24 mouse cellular contexts compared by ENCODE assay signal in the genomic region with DNA sequence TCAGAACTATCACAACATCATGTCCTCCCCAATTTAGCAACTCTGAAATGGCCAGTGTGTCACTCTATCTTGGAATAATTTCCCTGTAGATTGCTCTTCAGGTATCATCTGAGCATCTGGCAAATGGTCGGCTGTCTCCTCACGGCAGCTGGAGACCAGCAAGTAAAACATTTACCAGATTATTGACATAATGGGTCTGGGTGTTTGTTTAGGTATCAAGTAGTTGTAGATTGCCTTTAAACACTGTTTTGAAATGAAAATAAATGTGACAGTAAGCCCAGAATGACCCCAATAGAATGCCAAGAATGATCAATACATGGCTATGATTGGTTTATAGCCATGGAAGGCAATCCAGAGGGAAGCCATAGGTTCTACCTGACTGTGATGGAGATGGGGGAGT. TPM values are rescaled to one million over a fixed set of nuclear protein-coding genes. Genes with fewer than 3 reads are reported as not detected.
DNase-seq lines count a peak whose midpoint lies in the region; ATAC-seq and TF ChIP-seq lines count a peak whose summit lies in the region.
"Had no signal": no experiment of that assay in that cellular context is flagged by ENCODE, and none has a peak within 500 bp of the region (broad histone marks: within the 10 kb centered on the region; RNA-seq: fewer than 3 reads in every experiment).

No protein-coding gene starts in this region.

- H3K27me3 ChIP-seq in liver, adult 2 months (ENCODE audit: control insufficient read depth, insufficient read depth, low read length), result peaks cover 29% of the 10 kb centered on the region
- H3K27me3 ChIP-seq in liver, embryonic 12.5 days (replicated peaks), result peaks cover 40% of the 10 kb centered on the region; the same call in 1 of the 2 replicates
- no peaks in the 10 kb centered on the region for H3K27me3 ChIP-seq in intestine, embryonic 14.5 days (replicated peaks; ENCODE audit: control insufficient read depth, insufficient read depth, low read length)
- H3K27me3 ChIP-seq in intestine, embryonic 16.5 days (replicated peaks; ENCODE audit: control insufficient read depth, insufficient read depth, low read length), result no peaks in the 10 kb centered on the region
- H3K27me3 ChIP-seq: CH12.LX; embryonic facial prominence, embryonic 12.5 days; forebrain, embryonic 13.5 days; Patski had no signal

- H3K9ac ChIP-seq in liver, adult 2 months (ENCODE audit: low read depth, low read length), result no peak overlapping the region
- H3K9ac ChIP-seq in liver, embryonic 12.5 days, result no peak overlapping the region
- no peak overlapping the region for H3K9ac ChIP-seq in intestine, embryonic 14.5 days (ENCODE audit: low read length)
- H3K9ac ChIP-seq in intestine, embryonic 16.5 days (ENCODE audit: low read depth, low read length), result no peak overlapping the region
- H3K9ac ChIP-seq: embryonic facial prominence, embryonic 12.5 days; forebrain, embryonic 13.5 days had no signal

- no peak overlapping the region for H3K4me2 ChIP-seq in liver, embryonic 12.5 days
- H3K4me2 ChIP-seq in intestine, embryonic 14.5 days (ENCODE audit: low read length), result no peak overlapping the region
- no peak overlapping the region for H3K4me2 ChIP-seq in intestine, embryonic 16.5 days (ENCODE audit: low read depth, low read length)
- H3K4me2 ChIP-seq: embryonic facial prominence, embryonic 12.5 days; forebrain, embryonic 13.5 days had no signal

- no peak for ATAC-seq in liver, embryonic 12.5 days
- ATAC-seq in intestine, embryonic 14.5 days (replicated peaks; ENCODE audit: low FRiP score, low TSS enrichment, low read depth), result 0 out of 2 replicates have a peak, but pooled peaks have one; percentile 32
- ATAC-seq in intestine, embryonic 16.5 days, result peak; percentile 63
- ATAC-seq: activated CD4-positive, CD25-positive, alpha-beta regulatory T cell, adult 4 months; CD4-positive, CD25-positive, alpha-beta regulatory T cell, adult 4 months; forebrain, embryonic 13.5 days; Patski had no signal

- H3K4me3 ChIP-seq in liver, adult 2 months (ENCODE audit: insufficient read depth, low read depth, low read length), result no peak overlapping the region
- H3K4me3 ChIP-seq in liver, embryonic 12.5 days, result no peak overlapping the region
- H3K4me3 ChIP-seq in intestine, embryonic 14.5 days (ENCODE audit: low read depth, low read length), result no peak overlapping the region
- H3K4me3 ChIP-seq in intestine, embryonic 16.5 days (ENCODE audit: low read length), result no peak overlapping the region
- H3K4me3 ChIP-seq: embryonic facial prominence, embryonic 10.5 days; embryonic facial prominence, embryonic 12.5 days; forebrain, embryonic 13.5 days had no signal

- no peak for TF ChIP-seq CTCF in liver, adult 2 months (IDR thresholded peaks at IDR 0.05; ENCODE audit: low read depth, low read length)

- no peaks in the 10 kb centered on the region for H3K9me3 ChIP-seq in liver, embryonic 12.5 days (replicated peaks)
- H3K9me3 ChIP-seq in intestine, embryonic 14.5 days (ENCODE audit: control insufficient read depth, low read length), result no peaks in the 10 kb centered on the region
- H3K9me3 ChIP-seq in intestine, embryonic 16.5 days (ENCODE audit: control insufficient read depth, low read length), result no peaks in the 10 kb centered on the region
- H3K9me3 ChIP-seq: embryonic facial prominence, embryonic 10.5 days; embryonic facial prominence, embryonic 12.5 days; forebrain, embryonic 13.5 days had no signal

- H3K36me3 ChIP-seq in liver, adult 2 months (ENCODE audit: control insufficient read depth, insufficient read depth, low read length), result no peaks in the 10 kb centered on the region
- no peaks in the 10 kb centered on the region for H3K36me3 ChIP-seq in liver, embryonic 12.5 days
- H3K36me3 ChIP-seq in intestine, embryonic 14.5 days (ENCODE audit: control insufficient read depth, insufficient read depth, low read length), result no peaks in the 10 kb centered on the region
- H3K36me3 ChIP-seq in intestine, embryonic 16.5 days (ENCODE audit: control insufficient read depth, insufficient read depth, low read length), result no peaks in the 10 kb centered on the region
- H3K36me3 ChIP-seq: embryonic facial prominence, embryonic 10.5 days; embryonic facial prominence, embryonic 12.5 days; G1E had no signal

- WGBS in liver, adult 2 months, result 31% methylated on average over 2 of the region's 2 CpGs
- WGBS in liver, embryonic 12.5 days (ENCODE audit: insufficient replicate concordance), result 58% methylated on average over 2 of the region's 2 CpGs
- WGBS in intestine, embryonic 14.5 days, result 37% methylated on average over 2 of the region's 2 CpGs
- 44% methylated on average over 2 of the region's 2 CpGs for WGBS in intestine, embryonic 16.5 days

- peaks cover 5% of the 10 kb centered on the region for H3K4me1 ChIP-seq in liver, adult 2 months (ENCODE audit: control insufficient read depth, insufficient read depth, low read length)
- H3K4me1 ChIP-seq in liver, embryonic 12.5 days, result no peaks in the 10 kb centered on the region
- no peaks in the 10 kb centered on the region for H3K4me1 ChIP-seq in intestine, embryonic 14.5 days (replicated peaks; ENCODE audit: control insufficient read depth, insufficient read depth, low read length)
- H3K4me1 ChIP-seq in intestine, embryonic 16.5 days (ENCODE audit: control insufficient read depth, insufficient read depth, low read length), result no peaks in the 10 kb centered on the region

- H3K79me2 ChIP-seq in liver, adult 2 months (ENCODE audit: control insufficient read depth, insufficient read depth, low read length), result no peaks in the 10 kb centered on the region

- H3K27ac ChIP-seq in liver, adult 2 months (replicated peaks; ENCODE audit: insufficient read depth, low read depth, low read length), result no peak overlapping the region
- no peak overlapping the region for H3K27ac ChIP-seq in liver, embryonic 12.5 days
- no peak overlapping the region for H3K27ac ChIP-seq in intestine, embryonic 14.5 days (ENCODE audit: low read depth)
- no peak overlapping the region for H3K27ac ChIP-seq in intestine, embryonic 16.5 days (ENCODE audit: low read length)
- H3K27ac ChIP-seq: embryonic facial prominence, embryonic 10.5 days; embryonic facial prominence, embryonic 12.5 days; forebrain, embryonic 13.5 days had no signal

- no peak for TF ChIP-seq POLR2A in liver, adult 2 months (IDR thresholded peaks at IDR 0.05; ENCODE audit: extremely low read depth, insufficient read depth, low read length)

- peak; percentile 95 for DNase-seq in liver, adult 2 months (ENCODE audit: extremely low read depth, low read depth, low spot score)
- DNase-seq in intestine, embryonic 14.5 days (ENCODE audit: low spot score), result no peak
- peak; percentile 10 for DNase-seq in yolk sac, embryonic 10.5 days (ENCODE audit: low spot score)
- no peak for DNase-seq in lung, postnatal 36 days
- no peak for DNase-seq in heart, adult 18-20 months
- DNase-seq: adrenal gland, adult 8-10 months; adrenal gland, postnatal 14 days; adrenal gland, postnatal 36 days; B cell, adult 2 months; cerebellum, adult 11-12 months; cerebellum, adult 2 months; cerebellum, adult 9-10 months; cerebellum, postnatal 10 days; cerebellum, postnatal 25 days had no signal

RNA-seq across cellular contexts. Expression of a gene that starts 39.2 kb away (rescaled TPM):
- 0.46 and 0.74 TPM in 2 replicates for total RNA-seq in liver, adult 2 months (2014; rRNA removed)
- polyA plus RNA-seq in liver, adult 2 months (2012; rRNA removed), result 0.57 and 0.68 TPM in 2 replicates
- 0.58 and 0.59 TPM in 2 replicates for polyA plus RNA-seq in liver, embryonic 12.5 days (2016; fragmentation: Nextera tagmentation; extraction: Ambion mirVana)
- 5.9 and 7.9 TPM in 2 replicates for polyA plus RNA-seq in intestine, embryonic 14.5 days (2014; fragmentation: Nextera tagmentation; extraction: Ambion mirVana)
- 8.5 and 8.6 TPM in 2 replicates for polyA plus RNA-seq in intestine, embryonic 16.5 days (2015; fragmentation: Nextera tagmentation; extraction: Ambion mirVana)
- 10 to 100 TPM; 40.8 to 43.4 TPM for total RNA-seq in heart, adult 18-20 months (2021)
- total RNA-seq: G1E had no signal

Comparison
In these comparisons a context has a peak if more than half of its experiments do, and no peak if none do; other contexts are left out.
1. DNase-seq: peak in liver, adult 2 months (single experiment) and yolk sac, embryonic 10.5 days (single experiment); none in intestine, embryonic 14.5 days (single experiment), lung, postnatal 36 days (single experiment) and heart, adult 18-20 months (0 of 2).